Mouse (Mus musculus) limb, embryonic 14.5 days (tissue): ENCODE measurements around the gene Rbbp7. TPM values are rescaled to one million over a fixed set of nuclear protein-coding genes. Genes with fewer than 3 reads are reported as not detected.

Source experiments
- ATAC-seq: fragments of 200-750 bp; cut with Nextera tagmentation; 2 replicates; pipeline ENCODE4 v1.8.0; 2017; ENCODE audit warnings: low read depth, moderate number of reproducible peaks, moderate TSS enrichment; ENCODE audit not compliant: low FRiP score
- DNase-seq: peaks from one replicate; pipeline ENCODE4 v3.0.0-alpha.2; 2015; ENCODE audit warnings: low spot score
- H3K27ac ChIP-seq: fragments of 300-500 bp; sonication (generic); replicated peaks from 2 replicates; pipeline ENCODE4 v1.5.1; 2014; ENCODE audit warnings: low read depth, mild to moderate bottlenecking, low read length, moderate library complexity, mixed read lengths
- H3K27me3 ChIP-seq: fragments of 300-500 bp; sonication (generic); 2 replicates; pipeline ENCODE4 v1.6.1; 2014; ENCODE audit warnings: low read length, mixed read lengths; ENCODE audit not compliant: control insufficient read depth, insufficient read depth
- H3K36me3 ChIP-seq: fragments of 300-500 bp; sonication (generic); 2 replicates; pipeline ENCODE4 v1.6.1; 2014; ENCODE audit warnings: mild to moderate bottlenecking, low read length, moderate library complexity, mixed read lengths; ENCODE audit not compliant: control insufficient read depth, insufficient read depth
- H3K4me1 ChIP-seq: fragments of 300-500 bp; sonication (generic); 2 replicates; pipeline ENCODE4 v1.6.1; 2014; ENCODE audit warnings: antibody characterized with exemption, low read length, mixed read lengths; ENCODE audit not compliant: control insufficient read depth, insufficient read depth
- H3K4me2 ChIP-seq: fragments of 300-500 bp; sonication (generic); replicated peaks from 2 replicates; pipeline ENCODE4 v1.6.1; 2014; ENCODE audit warnings: low read depth, mild to moderate bottlenecking, low read length, moderate library complexity; ENCODE audit not compliant: severe bottlenecking
- H3K4me3 ChIP-seq: fragments of 300-500 bp; sonication (generic); replicated peaks from 2 replicates; pipeline ENCODE4 v1.5.1; 2014; ENCODE audit warnings: low read length
- H3K9ac ChIP-seq: fragments of 300-500 bp; sonication (generic); 2 replicates; pipeline ENCODE4 v1.6.1; 2014; ENCODE audit warnings: mild to moderate bottlenecking, low read depth, low read length, moderate library complexity; ENCODE audit not compliant: severe bottlenecking
- H3K9me3 ChIP-seq: fragments of 300-500 bp; sonication (generic); 2 replicates; pipeline ENCODE4 v1.6.1; 2016; ENCODE audit warnings: low read length; ENCODE audit not compliant: control insufficient read depth
- POLR2A ChIP-seq: fragments of 200-500 bp; IDR thresholded peaks from 2 replicates; pipeline ENCODE4 v1.8.0; 2012; ENCODE audit warnings: inconsistent platforms, mild to moderate bottlenecking, moderate library complexity, borderline replicate concordance; ENCODE audit not compliant: insufficient read depth, insufficient read length; ENCODE audit errors: extremely low read depth
- WGBS: fragments of 180-500 bp; shearing (Covaris S2); extraction: QIAGEN DNeasy Blood & Tissue Kit; methylation state at CpG from one replicate; pipeline ENCODE4 v1.1.7; 2014; 5-methylcytosine and 5-hydroxymethylcytosine counted together
- polyA plus RNA-seq, 2 experiments: library from polyadenylated mRNA; depleted of rRNA in 1 of 2; stranded (reverse) in 1 of 2; unstranded in 1 of 2; fragments of >200 nt; fragmentation: Nextera tagmentation in 1 of 2; extraction: Ambion mirVana in 1 of 2; gene quantifications; 2 replicates each; pipeline versions ENCODE4 v1.2.1 to v1.2.3; 2012 to 2014

The Rbbp7 gene
- polyA plus RNA-seq, 2 experiments, result 266 to 433 TPM

GRCm38 (mm10) chrX:162752418-162752817, 7.8 kb upstream of the Rbbp7 start:
- DNase-seq (no peak), ATAC-seq (no peak)
- Histone ChIP-seq H3K36me3 (no peaks in the 10 kb centered on the region), H3K4me2 (no peak overlapping the region), H3K27ac (no peak overlapping the region), H3K9me3 (no peaks in the 10 kb centered on the region), H3K4me3 (no peak overlapping the region), H3K9ac (no peak overlapping the region), H3K27me3 (no peaks in the 10 kb centered on the region), H3K4me1 (no peaks in the 10 kb centered on the region)
- no peak for TF ChIP-seq POLR2A
- 86% methylated on average over 2 of the region's 2 CpGs for WGBS

DNA sequence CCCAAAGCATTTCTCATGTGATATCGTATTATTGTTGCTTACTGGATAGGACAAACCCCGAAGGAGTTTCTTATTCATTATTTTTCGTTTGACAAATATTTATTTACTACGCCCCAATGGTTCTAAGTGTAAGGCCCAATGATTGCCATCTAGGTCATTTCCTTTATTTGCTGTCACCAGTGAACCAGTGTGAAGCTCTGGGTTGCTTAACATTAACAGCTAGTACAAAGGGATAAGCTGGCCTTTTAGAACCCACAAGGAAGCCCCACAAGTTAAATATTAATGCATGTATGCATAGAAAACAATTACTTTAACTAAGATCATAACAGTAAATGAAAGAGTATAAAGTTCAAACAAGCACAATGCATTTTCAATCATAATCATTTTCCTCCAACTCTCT, 5.9 kb upstream of the Rbbp7 start:
- Histone ChIP-seq H3K36me3 (no peaks in the 10 kb centered on the region), H3K4me2 (no peak overlapping the region), H3K4me1 (peaks cover 2% of the 10 kb centered on the region; the same call in 1 of the 2 replicates), H3K4me3 (no peak overlapping the region), H3K27ac (no peak overlapping the region), H3K9ac (no peak overlapping the region), H3K27me3 (no peaks in the 10 kb centered on the region), H3K9me3 (no peaks in the 10 kb centered on the region)
- WGBS, result 85% methylated on average over 4 of the region's 4 CpGs
- ATAC-seq (no peak), DNase-seq (no peak)
- no peak for TF ChIP-seq POLR2A

- H3K4me1 ChIP-seq, result peaks cover 4% of the 10 kb centered on the region; the same call in 1 of the 2 replicates
- H3K27me3 ChIP-seq, result no peaks in the 10 kb centered on the region
- H3K36me3 ChIP-seq, result no peaks in the 10 kb centered on the region
- no peaks in the 10 kb centered on the region for H3K9me3 ChIP-seq
- DNase-seq (no peak), ATAC-seq (no peak)
- no peak overlapping the region for H3K4me3 ChIP-seq
- H3K9ac ChIP-seq, result no peak overlapping the region
- H3K27ac ChIP-seq, result no peak overlapping the region
- 60% methylated on average over 7 of the region's 7 CpGs for WGBS
- no peak for TF ChIP-seq POLR2A
- H3K4me2 ChIP-seq, result no peak overlapping the region
Observed at GRCm38 (mm10) chrX:162756058-162756457, 4.1 kb upstream of the Rbbp7 start.

GRCm38 (mm10) chrX:162759251-162760114, 719 bp upstream of the Rbbp7 start:
- H3K27me3 ChIP-seq, result no peaks in the 10 kb centered on the region
- DNase-seq, result no peak
- H3K9ac ChIP-seq, result peak overlapping the region; percentile 31
- peak overlapping the region; percentile 91 for H3K27ac ChIP-seq
- peak overlapping the region; percentile 60 for H3K4me3 ChIP-seq
- H3K36me3 ChIP-seq, result peaks cover 8% of the 10 kb centered on the region; the same call in 1 of the 2 replicates
- WGBS, result 26% methylated on average over 27 of the region's 32 CpGs
- TF ChIP-seq POLR2A, result no peak
- ATAC-seq, result no peak
- H3K4me1 ChIP-seq, result peaks cover 4% of the 10 kb centered on the region; the same call in 1 of the 2 replicates
- peak overlapping the region; percentile 46 for H3K4me2 ChIP-seq
- no peaks in the 10 kb centered on the region for H3K9me3 ChIP-seq

- no peak for DNase-seq
- no peak for TF ChIP-seq POLR2A
- peak overlapping the region; percentile 60 for H3K4me3 ChIP-seq
- H3K4me2 ChIP-seq, result peak overlapping the region; percentile 54
- peaks cover 4% of the 10 kb centered on the region; the same call in 1 of the 2 replicates for H3K4me1 ChIP-seq
- H3K9ac ChIP-seq, result peak overlapping the region; percentile 77
- H3K27ac ChIP-seq, result peak overlapping the region; percentile 95
- ATAC-seq, result 0 out of 2 replicates have a peak, but pooled peaks have one; percentile 0
- H3K9me3 ChIP-seq, result no peaks in the 10 kb centered on the region
- no peaks in the 10 kb centered on the region for H3K27me3 ChIP-seq
- H3K36me3 ChIP-seq, result peaks cover 15% of the 10 kb centered on the region; the same call in 1 of the 2 replicates
- 26% methylated on average over 25 of the region's 50 CpGs for WGBS
Observed at GRCm38 (mm10) chrX:162760958-162761515, 835 bp downstream of the Rbbp7 start.
